Mouse (Mus musculus) CH12.LX (cell line): ENCODE results near the gene Gal3st3.

Experiments
- CHD1 ChIP-seq: IDR thresholded peaks from 2 replicates; pipeline ENCODE4 v1.6.1; 2012; ENCODE audit warnings: low read depth, low read length, improper control_type of control experiment, inconsistent platforms
- CHD2 ChIP-seq: IDR thresholded peaks from 2 replicates; pipeline ENCODE4 v1.6.1; 2011; ENCODE audit warnings: low read length, improper control_type of control experiment
- CTCF ChIP-seq, 2 experiments: IDR thresholded peaks in 1 of 2; conservative IDR thresholded peaks in 1 of 2; 2 replicates each; pipeline ENCODE4 v1.5.1; 2011 to 2012; ENCODE audit warnings: low read depth in 2 of 2, low read length in 2 of 2, improper control_type of control experiment in 1 of 2, inconsistent platforms in 1 of 2, mild to moderate bottlenecking in 1 of 2, moderate library complexity in 1 of 2
- EP300 ChIP-seq: IDR thresholded peaks from 2 replicates; pipeline ENCODE4 v1.6.1; 2011; ENCODE audit warnings: low read length, improper control_type of control experiment
- HCFC1 ChIP-seq: IDR thresholded peaks from 2 replicates; pipeline ENCODE4 v1.6.1; 2012; ENCODE audit warnings: low read depth, mild to moderate bottlenecking, inconsistent platforms, low read length, improper control_type of control experiment
- MAX ChIP-seq: IDR thresholded peaks from 2 replicates; pipeline ENCODE4 v1.6.1; 2011; ENCODE audit warnings: low read length, improper control_type of control experiment
- MEF2A ChIP-seq: IDR thresholded peaks from 2 replicates; pipeline ENCODE4 v1.6.1; 2014; ENCODE audit warnings: low read depth, mild to moderate bottlenecking, inconsistent platforms, low read length, improper control_type of control experiment, borderline replicate concordance
- NRF1 ChIP-seq: IDR thresholded peaks from 2 replicates; pipeline ENCODE4 v1.6.1; 2014; ENCODE audit warnings: low read depth, mild to moderate bottlenecking, inconsistent platforms, low read length, improper control_type of control experiment, moderate library complexity
- POLR2A ChIP-seq: IDR thresholded peaks from 2 replicates; pipeline ENCODE4 v1.6.1; 2011; ENCODE audit warnings: low read depth, mild to moderate bottlenecking, improper control_type of control experiment, low read length
- POLR2AphosphoS2 ChIP-seq: IDR thresholded peaks from 2 replicates; pipeline ENCODE4 v1.6.1; 2011; ENCODE audit warnings: low read depth, low read length, improper control_type of control experiment
- RAD21 ChIP-seq: IDR thresholded peaks from 2 replicates; pipeline ENCODE4 v1.6.1; 2011; ENCODE audit warnings: low read depth, mild to moderate bottlenecking, low read length, improper control_type of control experiment, moderate library complexity
- TCF12 ChIP-seq: IDR thresholded peaks from 2 replicates; pipeline ENCODE4 v1.6.1; 2014; ENCODE audit warnings: low read depth, mild to moderate bottlenecking, inconsistent platforms, low read length, improper control_type of control experiment
- ZC3H11A ChIP-seq: IDR thresholded peaks from 2 replicates; pipeline ENCODE4 v1.6.1; 2012; ENCODE audit warnings: low read depth, mild to moderate bottlenecking, inconsistent platforms, low read length, improper control_type of control experiment
- ZKSCAN1 ChIP-seq: IDR thresholded peaks from 2 replicates; pipeline ENCODE4 v1.6.1; 2012; ENCODE audit warnings: low read depth, inconsistent platforms, low read length, improper control_type of control experiment, borderline replicate concordance

GRCm38 (mm10) chr19:5267015-5267414 is 31.1 kb upstream of the Gal3st3 start:
- TF ChIP-seq TCF12 (no peak), MAX (no peak), ZKSCAN1 (no peak), HCFC1 (no peak), CTCF (conservative IDR thresholded peaks at IDR 0.05 in 1 of 2, IDR thresholded peaks at IDR 0.05 in 1 of 2; ENCODE audit: low read depth in 2 of 2, low read length in 2 of 2) (no peak), NRF1 (no peak), RAD21 (no peak), EP300 (no peak), MEF2A (no peak), CHD2 (no peak), CHD1 (no peak), POLR2A (no peak), ZC3H11A (no peak), POLR2AphosphoS2 (no peak)
